Mouse (Mus musculus) heart, adult 18-20 months (tissue): ENCODE measurements around the gene Arl5a. TPM values are rescaled to one million over a fixed set of nuclear protein-coding genes. Genes with fewer than 3 reads are reported as not detected.
A peak's percentile ranks its signal among the peaks of the same experiment; 100 is the strongest.

Experiments used
- DNase-seq, 2 experiments: peaks; one replicate each; pipeline ENCODE4 v3.0.0; 2021 to 2022; ENCODE audit warnings: mixed read lengths in 1 of 2
- long read RNA-seq, 2 experiments: library from polyadenylated mRNA; stranded (forward); transcript quantifications; one replicate each; pipeline ENCODE4 v2.0.0; 2021
- total RNA-seq, 2 experiments: library from RNA; stranded (reverse); gene quantifications; 2 replicates each; pipeline ENCODE4 v1.2.3; 2021

Arl5a gene
- 10 to 100 TPM; 35.8 to 35.9 TPM for total RNA-seq
- long read RNA-seq, experiment 1, full-length matches to known transcripts, result 7 of 23 reads
- long read RNA-seq, experiment 1, partial matches to known transcripts, result 0 of 23 reads
- long read RNA-seq, experiment 1, other reads (novel, unspliced or antisense), result 16 of 23 reads
- long read RNA-seq, experiment 2, full-length matches to known transcripts, result 4 of 13 reads
- long read RNA-seq, experiment 2, partial matches to known transcripts, result 0 of 13 reads
- long read RNA-seq, experiment 2, other reads (novel, unspliced or antisense), result 9 of 13 reads

GRCm38 (mm10) chr2:52424747-52425522 is at the start of gene Arl5a:
TSS of gene Arl5a (minus strand) at chr2:52424901.
- DNase-seq, result peak; percentile 95 to 96

GRCm38 (mm10) chr2:52471545-52472291 is 47.0 kb upstream of the Arl5a start:
- DNase-seq, result peak in 1 of 2 experiments; percentile 16

- no peak for DNase-seq
These were observed 45.4 kb upstream of the Arl5a start for GRCm38 (mm10) chr2:52470044-52470560.

GRCm38 (mm10) chr2:52467629-52468028 is 42.9 kb upstream of the Arl5a start:
- no peak for DNase-seq

- DNase-seq, result no peak
These were observed 36.7 kb upstream of the Arl5a start for GRCm38 (mm10) chr2:52461206-52461967.

GRCm38 (mm10) chr2:52455606-52456479 is 31.1 kb upstream of the Arl5a start:
- no peak for DNase-seq

- no peak for DNase-seq
These were observed 25.1 kb upstream of the Arl5a start for GRCm38 (mm10) chr2:52449818-52450217.

GRCm38 (mm10) chr2:52448916-52449315 is 24.2 kb upstream of the Arl5a start:
- no peak for DNase-seq

- no peak for DNase-seq
These were observed 21.9 kb upstream of the Arl5a start for GRCm38 (mm10) chr2:52446648-52447047.

GRCm38 (mm10) chr2:52442125-52442524 is 17.4 kb upstream of the Arl5a start:
- no peak for DNase-seq

GRCm38 (mm10) chr2:52440420-52441015 is 15.8 kb upstream of the Arl5a start:
- DNase-seq, result no peak

- DNase-seq, result no peak
These were observed 13.7 kb upstream of the Arl5a start for GRCm38 (mm10) chr2:52438437-52438836.

- peak; percentile 84 to 88 for DNase-seq
These were observed 13.3 kb upstream of the Arl5a start for GRCm38 (mm10) chr2:52438013-52438412.

GRCm38 (mm10) chr2:52435919-52436632 is 11.4 kb upstream of the Arl5a start:
- DNase-seq, result no peak

GRCm38 (mm10) chr2:52433365-52433764 is 8.7 kb upstream of the Arl5a start:
- DNase-seq, result peak in 1 of 2 experiments; percentile 54

- DNase-seq, result no peak
These were observed 2.7 kb upstream of the Arl5a start for GRCm38 (mm10) chr2:52427383-52427782.

GRCm38 (mm10) chr2:52426041-52426440 is 1.3 kb upstream of the Arl5a start:
- DNase-seq, result no peak

GRCm38 (mm10) chr2:52425523-52425795 is 758 bp upstream of the Arl5a start:
- no peak for DNase-seq

- peak in 1 of 2 experiments; percentile 75 for DNase-seq
These were observed 413 bp downstream of the Arl5a start for GRCm38 (mm10) chr2:52424248-52424728.
